Mouse (Mus musculus) large intestine, adult 2 months (tissue): ENCODE results near the gene Coq4. TPM values are rescaled to one million over a fixed set of nuclear protein-coding genes. Genes with fewer than 3 reads are reported as not detected.

ENCODE experiments used
- DNase-seq: peaks from one replicate; pipeline ENCODE4 v3.0.0-alpha.2; 2012; ENCODE audit warnings: low read depth, low spot score
- WGBS: fragments of 180-500 bp; shearing (Covaris S2); methylation state at CpG from one replicate; pipeline ENCODE4 v1.1.7; 2018; 5-methylcytosine and 5-hydroxymethylcytosine counted together
- polyA plus RNA-seq: library from polyadenylated mRNA; depleted of rRNA; stranded (reverse); fragments of >200 nt; gene quantifications from 2 replicates; pipeline ENCODE4 v1.2.3, GENCODE M21; 2012; rRNA removed

Coq4 gene
- polyA plus RNA-seq, 1 experiment = 45.6 TPM

DNA sequence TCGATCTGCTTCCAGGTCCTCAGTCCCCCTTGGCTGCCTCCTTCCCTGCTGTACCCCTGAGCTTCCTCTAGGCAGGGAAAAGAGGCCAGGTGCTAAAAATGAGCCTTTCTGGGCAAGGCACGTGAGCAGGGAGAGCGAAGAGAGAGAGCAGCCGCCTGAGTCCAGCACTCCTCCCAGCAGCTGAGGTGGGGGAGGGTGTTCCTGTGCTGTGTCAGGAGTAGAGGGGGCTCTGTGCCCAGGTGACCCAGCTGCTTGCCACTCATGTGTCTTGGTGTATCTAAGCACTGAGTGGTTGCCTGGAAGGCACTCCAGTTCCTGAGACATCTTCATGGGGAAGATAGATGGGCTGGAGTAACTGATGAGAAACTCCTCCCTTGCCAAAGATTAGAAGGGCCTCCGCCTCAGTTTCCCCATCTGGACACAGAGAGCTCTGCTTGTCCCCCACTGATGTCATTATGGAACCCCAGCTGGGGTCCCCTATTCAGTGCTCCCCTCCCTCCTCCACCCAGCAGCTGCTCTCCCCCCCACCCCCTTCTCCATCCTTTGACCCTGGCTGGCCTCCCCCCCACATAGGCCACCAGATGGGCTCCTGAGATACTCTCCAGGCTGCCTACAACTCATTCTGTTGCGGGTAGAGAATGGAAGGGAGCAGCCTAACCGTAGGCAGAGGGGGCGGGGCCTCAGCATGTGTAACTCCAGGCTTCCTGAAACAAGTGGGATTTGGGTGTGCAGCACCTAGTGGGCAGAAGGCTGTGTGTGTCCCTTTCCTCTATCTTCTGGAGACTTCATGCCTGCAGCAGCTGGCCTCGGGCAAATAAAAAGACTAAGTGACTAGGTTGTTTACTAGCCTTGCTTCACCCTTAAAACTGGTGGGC, 56.2 kb downstream of the Coq4 start:
- no peak for DNase-seq
- 78% methylated on average over 9 of the region's 9 CpGs for WGBS

DNA sequence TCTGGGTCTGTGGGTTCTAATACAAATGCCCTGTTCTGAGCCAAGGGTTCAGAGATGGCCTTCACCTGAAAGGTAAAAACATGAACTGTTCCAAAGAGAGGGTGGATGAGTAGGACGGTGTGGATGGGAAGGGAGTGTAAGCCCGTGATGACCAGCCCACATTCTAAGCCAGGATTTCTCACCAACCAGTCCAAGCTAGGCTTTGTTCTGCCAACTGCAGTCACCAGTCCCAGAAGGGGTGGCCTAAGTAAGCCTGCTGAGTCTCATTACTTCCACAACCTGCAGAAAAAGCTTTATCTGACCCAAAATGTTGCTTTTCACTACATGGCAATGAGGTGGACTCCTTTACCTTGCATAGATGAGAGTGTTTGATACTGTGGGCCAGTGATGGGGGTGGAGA, 56.8 kb downstream of the Coq4 start:
- no peak for DNase-seq
- 94% methylated on average over 2 of the region's 2 CpGs for WGBS

DNA sequence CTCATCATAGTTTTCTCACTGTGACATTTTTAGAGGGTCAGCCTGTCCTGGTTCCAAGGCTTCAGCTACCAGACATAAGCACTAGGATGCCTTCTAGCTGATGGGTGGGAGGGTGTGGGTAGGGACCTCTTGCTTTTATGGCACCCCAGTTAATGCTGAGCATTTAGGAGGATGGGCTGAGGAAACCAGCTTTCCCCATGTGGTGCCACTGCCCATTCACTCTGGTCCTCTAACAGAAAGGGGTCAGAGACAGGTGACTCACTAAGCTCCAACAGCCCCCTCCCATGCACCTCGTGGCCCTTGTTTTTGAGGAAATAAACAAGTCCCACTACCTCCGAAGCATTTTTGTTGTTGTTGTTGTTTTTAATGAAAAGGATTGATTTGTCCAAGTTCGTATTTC, 57.4 kb downstream of the Coq4 start:
- WGBS = 83% methylated on average over 3 of the region's 3 CpGs
- no peak for DNase-seq

DNA sequence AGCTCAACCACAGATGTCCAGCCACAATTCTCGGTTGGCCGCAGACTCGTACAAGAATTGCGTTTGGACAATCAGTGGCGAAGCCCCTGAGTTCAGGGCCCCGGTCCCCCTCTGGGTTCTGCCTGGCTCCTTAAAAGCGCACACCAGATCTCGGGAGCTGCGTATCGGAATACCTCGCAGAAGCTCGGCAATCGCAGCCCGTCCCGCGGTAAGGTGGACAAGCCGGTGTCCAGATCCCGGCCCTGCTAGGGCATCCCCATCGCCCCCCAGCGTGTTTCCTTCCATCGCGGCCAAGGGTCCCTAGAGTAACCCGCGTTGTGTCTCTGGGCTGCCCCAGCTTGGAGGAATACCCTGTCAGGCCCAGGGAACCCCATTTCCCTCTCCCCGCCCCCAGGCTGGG, 58.3 kb downstream of the Coq4 start:
- 77% methylated on average over 25 of the region's 25 CpGs for WGBS
- DNase-seq = no peak

DNA sequence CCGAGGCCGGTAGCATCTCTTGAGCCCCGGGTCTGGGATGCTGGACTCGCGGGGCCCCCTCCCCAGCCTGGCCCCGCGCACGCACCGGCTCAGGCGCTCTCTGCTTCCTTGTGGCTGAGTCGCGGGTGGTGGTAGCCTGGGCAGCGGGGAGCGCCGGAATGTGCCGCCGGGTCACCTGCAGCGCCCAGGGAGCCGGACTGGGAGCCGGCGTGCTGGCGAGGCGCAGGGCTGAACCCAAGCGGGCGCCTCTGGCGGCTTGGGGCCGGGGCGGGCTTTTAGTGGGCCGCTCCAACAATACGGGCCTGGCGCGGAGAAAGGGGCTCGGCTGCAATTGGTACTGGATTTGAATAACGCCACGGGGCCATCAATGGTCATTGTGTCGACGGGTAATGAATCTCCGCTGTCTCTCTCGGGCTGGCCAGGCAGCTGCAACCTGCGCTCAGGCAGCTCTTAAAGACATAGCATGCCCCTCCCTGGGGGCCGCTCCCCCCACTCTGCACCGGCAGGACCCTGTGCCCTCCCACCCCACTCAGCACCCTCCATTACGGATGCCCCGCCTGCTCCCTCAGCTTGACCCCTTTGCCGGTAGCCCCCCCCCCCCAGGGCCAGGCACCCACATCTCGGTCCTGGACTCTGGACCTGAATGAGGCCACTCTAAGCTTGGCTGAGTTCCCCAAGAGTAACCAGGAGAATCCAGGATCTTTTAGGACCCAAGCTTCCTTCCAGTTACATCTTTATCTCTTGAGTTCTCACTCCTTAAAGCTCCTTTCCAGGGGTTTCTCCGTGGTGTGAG, 59.0 kb downstream of the Coq4 start:
- DNase-seq = no peak

DNA sequence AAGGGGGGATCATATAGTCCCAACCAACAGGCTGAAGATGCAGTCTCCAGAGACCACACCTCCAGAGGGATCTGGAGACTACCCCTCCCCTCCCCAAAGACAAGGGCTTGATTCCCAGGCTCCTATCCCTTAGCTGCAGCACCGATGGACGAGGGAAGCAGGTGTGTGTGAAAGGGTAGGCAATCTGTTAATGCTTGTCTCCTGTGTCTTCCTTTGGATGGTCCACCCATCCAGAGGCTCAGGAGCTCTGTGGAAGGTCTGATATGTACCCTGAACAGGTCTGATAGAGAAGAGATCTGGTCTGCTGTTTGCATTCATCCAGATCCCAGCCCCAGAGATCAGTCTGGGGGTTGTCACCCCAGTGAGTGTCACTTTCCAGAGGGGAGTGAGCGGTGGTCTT, 59.6 kb downstream of the Coq4 start:
- DNase-seq = no peak
- WGBS = 72% methylated on average over 3 of the region's 3 CpGs

More for the DNA sequence above, 59.0 kb downstream of the Coq4 start:
- 57% methylated on average over 47 of the region's 47 CpGs for WGBS

Other genes with a start within 250 kb of the Coq4 start
- gene Rapgef1, start 167.8 kb upstream of the Coq4 start, polyA plus RNA-seq = 25.0 and 31.5 TPM in 2 replicates
- 0.16 and 0.17 TPM in 2 replicates for gene Gm13420, start 35.8 kb upstream of the Coq4 start, polyA plus RNA-seq
- not detected in 2 replicates for gene Gm13547, start 28.2 kb upstream of the Coq4 start, polyA plus RNA-seq
- 30.7 and 39.8 TPM in 2 replicates for gene Trub2, start 1.0 kb downstream of the Coq4 start, polyA plus RNA-seq
- gene Slc27a4, start 15.1 kb downstream of the Coq4 start, polyA plus RNA-seq = 258 and 558 TPM in 2 replicates
- gene Urm1, start 32.6 kb downstream of the Coq4 start, polyA plus RNA-seq = 45.5 and 46.8 TPM in 2 replicates
- 6.3 and 6.8 TPM in 2 replicates for gene Cercam, start 81.7 kb downstream of the Coq4 start, polyA plus RNA-seq
- gene Odf2, start 101.7 kb downstream of the Coq4 start, polyA plus RNA-seq = 16.7 and 21.0 TPM in 2 replicates
- 13.2 and 16.9 TPM in 2 replicates for gene Gle1, start 147.9 kb downstream of the Coq4 start, polyA plus RNA-seq
- 155 and 204 TPM in 2 replicates for gene Sptan1, start 178.1 kb downstream of the Coq4 start, polyA plus RNA-seq